Mouse (Mus musculus) adrenal gland, postnatal 25 days (tissue): ENCODE results near the gene Gpc6. TPM values are rescaled to one million over a fixed set of nuclear protein-coding genes. Genes with fewer than 3 reads are reported as not detected.

Source experiments
- DNase-seq: peaks from one replicate; pipeline ENCODE4 v3.0.0; 2021; ENCODE audit warnings: mixed read lengths
- total RNA-seq: library from RNA; stranded (reverse); gene quantifications from 2 replicates; pipeline ENCODE4 v1.2.3, GENCODE M21; 2021

Gene Gpc6
- total RNA-seq, 1 experiment from 2014 or later, result 12.1 TPM

DNA sequence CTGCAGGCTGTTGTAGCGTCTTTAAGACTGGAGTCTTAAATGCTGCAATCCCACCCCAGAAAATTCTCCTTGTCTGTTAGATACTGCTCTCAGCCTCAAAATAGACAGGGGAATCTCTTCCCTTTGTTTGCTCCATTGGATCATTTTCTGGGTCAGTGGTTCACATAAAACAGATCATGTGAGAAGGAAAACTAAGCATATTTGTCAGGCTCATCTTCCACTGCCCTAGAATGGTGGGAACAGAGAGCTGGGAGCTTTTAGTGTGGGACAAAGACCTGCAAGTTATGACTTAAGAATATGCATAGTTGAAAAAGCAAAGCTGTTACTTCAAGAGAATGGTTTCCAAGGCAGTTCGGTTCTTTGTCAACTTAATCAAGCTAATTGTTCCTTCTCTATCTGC is 136.4 kb downstream of the Gpc6 start:
- DNase-seq, result no peak

DNA sequence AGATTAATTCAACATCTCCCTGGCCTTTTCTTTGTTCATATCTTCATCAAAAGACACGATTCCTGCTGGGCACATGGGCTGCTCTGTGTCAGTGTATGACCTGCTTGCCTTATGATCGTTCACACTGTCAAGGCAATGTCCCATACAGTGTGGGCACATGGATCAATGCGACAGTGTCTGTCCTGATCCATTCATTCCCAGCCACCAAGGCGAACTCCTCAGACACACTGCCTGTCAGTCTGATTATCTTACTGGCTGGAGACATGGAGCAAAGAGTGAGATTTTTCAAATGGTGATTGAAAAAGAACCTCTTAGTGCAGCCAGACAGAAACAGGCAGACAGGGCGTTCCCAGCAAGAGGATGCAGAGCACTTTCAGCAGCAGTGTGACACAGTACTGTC is 143.1 kb downstream of the Gpc6 start:
- DNase-seq, result no peak

DNA sequence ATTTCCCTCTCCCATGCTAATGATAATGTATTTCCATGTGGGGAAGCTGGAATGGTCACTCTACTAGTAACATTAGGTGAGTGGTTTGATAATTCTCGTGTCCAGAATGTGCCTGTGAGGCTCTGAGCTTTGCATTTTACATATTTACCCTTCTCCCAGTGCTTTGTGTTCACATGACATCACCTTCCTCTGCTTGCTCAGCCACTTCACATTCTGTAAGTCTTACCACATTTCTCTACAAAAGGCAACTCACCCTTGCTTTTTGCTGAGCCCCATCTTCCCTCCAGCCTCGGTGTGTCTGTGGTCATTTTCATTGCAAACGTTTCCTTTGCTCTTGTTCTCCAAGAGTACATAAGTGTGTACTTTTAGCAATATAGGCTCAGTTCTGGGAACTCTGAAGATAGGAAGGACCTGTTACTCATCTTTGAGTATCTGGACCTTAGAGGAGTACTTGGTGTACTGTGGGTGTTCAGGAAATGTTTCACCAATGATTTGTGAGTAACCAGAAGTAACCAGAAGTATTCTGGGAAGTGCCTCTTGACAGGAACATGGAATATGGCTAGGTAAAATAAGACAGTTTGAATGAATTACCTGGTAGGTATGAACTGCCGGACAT is 145.5 kb downstream of the Gpc6 start:
- no peak for DNase-seq

DNA sequence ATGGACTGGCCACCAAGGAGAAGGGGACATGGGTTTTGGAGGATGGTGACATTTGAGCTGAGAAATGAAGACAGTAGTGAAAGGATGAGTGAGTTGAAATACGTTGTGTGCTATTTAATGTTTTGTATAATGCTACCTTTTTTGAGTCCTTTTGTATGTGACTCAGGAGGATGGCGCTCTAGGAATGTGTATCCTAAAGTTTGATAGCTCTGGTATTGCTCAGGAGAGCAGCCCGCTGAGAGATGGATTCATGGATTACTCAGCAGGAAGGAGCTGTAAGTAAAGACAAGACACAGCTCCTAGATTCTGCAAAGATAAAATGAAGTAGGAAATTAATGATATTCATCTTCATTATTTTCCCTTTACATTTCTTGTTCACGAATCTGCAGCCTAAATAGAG is 168.5 kb downstream of the Gpc6 start:
- DNase-seq, result no peak

DNA sequence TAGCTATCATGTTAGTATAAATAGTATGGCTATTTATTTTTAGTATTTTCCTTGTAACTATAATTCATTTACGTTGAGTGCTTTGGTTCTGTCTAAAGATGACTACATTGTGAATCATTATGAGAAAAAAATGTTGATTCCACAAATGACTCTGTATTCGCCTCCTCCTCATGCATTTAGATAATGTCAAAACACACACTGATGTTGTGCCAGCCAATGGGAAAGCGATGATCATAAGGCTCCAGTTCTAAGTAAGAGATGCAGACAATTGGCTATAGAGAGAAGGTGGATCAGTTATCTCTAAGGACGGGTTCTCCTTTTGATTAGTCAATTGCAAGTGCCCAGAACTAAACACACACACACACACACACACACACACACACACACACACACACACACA is 181.8 kb downstream of the Gpc6 start:
- DNase-seq, result no peak

DNA sequence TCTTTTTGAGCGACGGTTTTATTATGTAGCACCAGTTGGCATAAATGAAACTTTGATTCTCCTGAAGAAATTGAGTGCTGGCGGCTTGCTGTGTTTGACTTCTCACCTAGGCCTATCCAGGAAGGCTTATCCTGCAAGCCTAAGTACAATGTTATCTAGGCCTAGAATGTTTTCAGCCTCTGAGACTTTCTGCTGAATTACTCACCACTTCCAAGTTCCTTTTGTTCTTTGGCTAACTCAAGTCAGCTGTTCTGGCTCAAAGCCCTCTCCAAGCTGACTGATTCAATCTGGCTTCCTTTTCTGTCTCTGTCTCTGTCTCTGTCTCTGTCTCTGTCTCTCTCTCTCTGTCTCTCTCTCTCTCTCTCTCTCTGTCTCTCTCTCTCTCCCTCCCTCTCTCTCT is 188.0 kb downstream of the Gpc6 start:
- no peak for DNase-seq

DNA sequence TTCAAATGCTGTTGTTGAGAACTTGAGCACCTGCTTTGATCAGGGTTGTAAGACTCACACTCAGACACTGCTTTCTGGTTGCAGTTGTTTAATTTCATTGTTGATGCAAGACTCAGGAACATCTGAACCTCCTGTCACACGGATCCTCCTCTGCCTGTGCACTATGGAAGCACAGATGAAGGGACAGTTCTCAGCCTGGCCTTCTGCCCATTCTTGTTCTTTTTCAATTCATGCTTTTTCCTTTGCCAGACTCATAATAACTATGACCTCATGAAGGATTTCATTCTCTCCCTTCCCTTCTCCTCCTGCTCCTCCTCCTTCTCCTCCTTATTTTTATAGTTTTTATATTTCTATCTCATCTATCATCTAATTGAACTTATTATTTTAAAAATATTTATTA is 196.9 kb downstream of the Gpc6 start:
- DNase-seq, result no peak

DNA sequence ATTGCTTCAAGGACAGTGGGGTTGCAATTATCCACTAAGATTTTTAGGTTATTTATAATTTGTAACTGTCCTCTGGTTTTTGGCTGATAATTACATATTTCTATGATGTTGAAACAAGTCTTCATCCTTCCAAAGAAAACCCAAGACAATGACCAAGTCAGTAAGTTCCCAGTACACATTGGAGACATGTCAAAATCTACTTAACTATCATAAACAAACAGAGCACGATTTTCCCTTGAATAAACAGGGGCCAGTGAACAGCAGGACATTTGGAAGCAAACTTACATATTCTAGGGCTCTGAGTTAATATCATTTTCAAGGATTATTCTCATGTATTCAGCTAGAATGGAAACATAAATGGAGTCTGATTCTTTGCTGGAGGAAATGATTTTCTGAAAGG is 205.2 kb downstream of the Gpc6 start:
- no peak for DNase-seq

DNA sequence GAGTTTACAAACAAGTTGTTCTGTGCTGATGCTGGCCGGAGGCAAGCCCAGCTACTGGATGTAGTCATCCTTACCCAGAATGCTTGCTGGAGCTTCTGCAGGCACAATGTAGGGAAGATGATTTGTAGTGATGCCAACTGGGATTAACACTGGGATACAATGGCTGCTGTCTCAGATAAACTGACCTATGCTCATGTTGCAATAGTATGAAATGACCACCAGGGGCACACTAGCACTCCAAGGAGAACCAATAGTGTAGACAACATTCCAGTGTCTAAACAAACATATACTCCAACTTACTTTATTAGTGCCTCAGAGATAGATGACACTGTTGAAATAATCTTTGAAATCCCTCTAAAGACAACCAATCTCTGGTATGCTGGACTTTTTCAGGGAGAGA is 206.2 kb downstream of the Gpc6 start:
- no peak for DNase-seq

DNA sequence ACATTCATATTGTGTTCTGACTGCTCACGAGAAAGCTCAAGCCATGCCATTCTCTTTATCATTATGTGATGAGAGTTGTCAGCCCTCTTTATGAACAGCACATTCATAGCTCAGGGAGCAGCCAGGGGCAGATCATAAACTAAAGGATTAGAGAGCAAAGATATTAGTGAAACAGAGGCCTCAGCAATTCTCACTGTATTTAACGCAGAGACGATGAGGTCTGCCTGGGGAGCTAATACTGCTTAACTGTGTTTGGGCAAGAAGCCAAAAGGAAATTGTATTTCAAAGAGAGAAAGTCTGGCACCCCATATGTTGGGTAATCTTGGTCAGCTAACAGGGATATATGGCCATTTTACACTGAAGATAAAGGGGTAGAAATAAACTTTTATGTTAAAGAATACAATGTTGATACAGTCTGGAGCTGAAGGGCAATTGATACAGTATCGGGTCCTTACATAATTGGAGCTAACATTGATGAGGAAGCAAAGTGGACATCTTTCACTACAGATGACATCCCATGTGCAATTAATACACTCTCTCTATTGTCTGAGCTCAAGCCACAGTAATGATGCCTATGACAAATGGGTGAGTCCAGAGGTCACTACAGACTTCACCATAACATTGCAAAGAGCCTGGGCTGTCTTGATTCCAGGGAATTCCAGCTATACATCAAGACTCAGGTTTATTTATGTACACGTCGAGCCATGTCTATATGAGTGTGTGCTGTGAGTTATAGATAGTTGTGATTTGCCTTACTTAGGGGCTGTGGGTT is 216.1 kb downstream of the Gpc6 start:
- DNase-seq, result no peak

DNA sequence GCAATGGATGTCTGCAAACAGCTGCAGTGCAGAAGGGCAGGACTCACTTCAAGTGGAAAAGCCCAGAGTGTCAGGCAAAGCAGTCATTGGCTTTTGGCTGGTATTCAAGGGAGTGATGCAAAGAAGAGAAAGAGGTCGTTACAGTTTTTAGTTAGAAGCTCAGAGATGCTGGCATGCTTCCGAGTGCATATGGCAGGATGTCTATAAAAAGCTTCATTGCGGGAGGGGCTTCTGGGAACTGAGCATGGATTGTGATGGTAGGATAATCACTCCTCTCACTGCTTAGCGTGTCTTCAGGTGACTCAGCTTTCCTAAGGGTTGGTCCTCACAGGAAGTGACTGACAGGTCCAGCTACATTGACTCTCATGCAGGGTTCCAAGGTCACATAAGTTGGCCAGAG is 221.0 kb downstream of the Gpc6 start:
- DNase-seq, result no peak

DNA sequence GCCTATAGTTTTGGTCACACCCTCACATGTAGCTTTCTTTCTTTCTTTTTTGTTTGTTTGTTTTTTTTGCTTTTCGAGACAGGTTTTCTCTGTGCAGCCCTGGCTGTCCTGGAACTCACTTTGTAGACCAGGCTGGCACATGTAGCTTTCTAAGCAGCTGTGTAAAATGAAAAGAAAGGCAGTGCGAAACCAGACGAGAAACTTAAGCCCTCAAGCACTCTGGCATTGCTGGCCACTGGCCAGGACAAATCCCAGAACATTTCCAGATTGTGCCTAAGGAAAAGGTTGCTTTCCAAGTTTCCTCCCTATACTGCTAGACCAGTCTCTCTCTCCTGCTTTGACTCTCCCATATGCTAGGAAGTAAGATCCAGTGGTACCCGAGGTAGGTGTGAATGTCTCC is 221.6 kb downstream of the Gpc6 start:
- no peak for DNase-seq

DNA sequence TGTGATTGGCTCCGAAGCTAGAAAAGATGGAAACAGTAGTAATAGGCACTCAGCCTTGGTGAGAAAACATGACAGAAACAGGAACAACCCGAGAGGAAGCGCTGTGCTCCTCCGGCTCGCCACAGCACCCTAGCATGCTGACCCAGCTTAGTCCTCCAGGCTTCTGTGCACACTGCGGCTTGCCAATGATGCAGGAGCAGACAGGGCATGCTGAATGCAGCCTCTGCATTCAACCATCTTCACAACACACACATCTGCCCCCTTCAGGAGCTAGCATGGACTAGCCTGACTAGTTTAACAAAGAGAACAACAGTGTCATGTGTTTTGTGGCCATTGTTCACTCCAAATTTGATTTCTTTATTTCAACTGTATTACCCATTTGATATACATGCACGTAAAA is 226.5 kb downstream of the Gpc6 start:
- no peak for DNase-seq

DNA sequence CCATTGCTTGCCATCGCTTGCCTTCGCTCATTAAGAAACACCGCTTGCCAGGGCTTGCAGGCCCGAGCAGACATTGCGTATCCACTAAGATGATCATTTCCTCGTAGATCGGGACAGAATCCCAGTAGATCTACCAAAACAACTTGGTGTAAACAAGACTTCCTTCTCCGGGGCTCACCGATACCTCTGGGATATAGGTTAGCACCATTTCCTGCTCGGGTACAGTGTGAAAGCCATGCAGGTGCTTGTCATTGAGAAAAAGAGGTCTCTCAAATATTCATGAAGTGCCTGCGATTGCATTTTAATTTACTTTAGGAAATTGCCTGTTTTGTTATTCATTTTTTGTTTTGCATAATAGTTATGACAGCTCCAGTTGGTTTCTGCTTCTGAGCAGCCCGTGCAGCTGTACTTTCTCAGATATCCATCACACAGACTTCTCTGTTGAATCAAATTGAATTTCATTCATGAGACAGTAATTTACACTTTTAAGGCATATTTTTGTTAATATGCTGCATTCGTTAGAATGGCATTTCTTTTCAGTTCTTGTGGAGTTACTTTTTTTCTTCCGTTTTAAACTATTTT is 230.9 kb downstream of the Gpc6 start:
- DNase-seq, result no peak

DNA sequence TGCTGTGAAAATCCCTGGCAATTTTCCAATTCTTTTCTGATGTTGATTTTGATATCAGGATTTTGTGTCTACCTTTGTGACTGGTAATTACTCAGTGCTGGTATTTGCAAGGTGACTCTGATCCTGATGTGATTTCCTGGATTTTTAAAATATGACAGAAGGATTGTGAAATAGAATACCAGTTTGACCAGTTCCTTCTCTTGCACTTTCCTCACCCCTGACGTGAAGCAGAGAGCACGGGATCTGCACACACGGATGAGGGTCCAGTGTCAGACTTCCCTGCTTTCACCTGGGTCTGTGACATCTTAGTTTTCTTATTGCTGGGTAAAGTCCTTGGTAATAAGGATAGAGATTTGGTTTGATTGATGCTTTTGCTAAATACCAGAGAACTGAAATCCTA is 232.3 kb downstream of the Gpc6 start:
- no peak for DNase-seq

DNA sequence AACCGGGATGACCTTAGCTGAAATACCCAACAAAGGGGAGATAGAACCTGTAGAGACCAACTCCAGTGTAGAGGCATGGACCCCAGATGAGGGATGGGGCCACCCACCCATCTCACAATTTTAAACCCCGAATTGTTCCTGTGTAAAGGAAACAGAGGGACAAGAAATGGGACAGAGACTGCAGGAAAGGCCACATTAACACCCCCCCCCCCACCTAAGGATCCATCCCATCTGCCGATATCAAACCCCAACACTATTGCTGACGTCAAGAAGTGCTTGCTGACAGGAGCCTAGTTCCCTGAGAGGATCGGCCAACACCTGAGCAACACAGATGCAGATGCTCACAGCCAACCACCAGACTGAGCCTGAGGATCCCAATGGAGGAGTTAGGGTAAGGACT is 241.2 kb downstream of the Gpc6 start:
- DNase-seq, result no peak

DNA sequence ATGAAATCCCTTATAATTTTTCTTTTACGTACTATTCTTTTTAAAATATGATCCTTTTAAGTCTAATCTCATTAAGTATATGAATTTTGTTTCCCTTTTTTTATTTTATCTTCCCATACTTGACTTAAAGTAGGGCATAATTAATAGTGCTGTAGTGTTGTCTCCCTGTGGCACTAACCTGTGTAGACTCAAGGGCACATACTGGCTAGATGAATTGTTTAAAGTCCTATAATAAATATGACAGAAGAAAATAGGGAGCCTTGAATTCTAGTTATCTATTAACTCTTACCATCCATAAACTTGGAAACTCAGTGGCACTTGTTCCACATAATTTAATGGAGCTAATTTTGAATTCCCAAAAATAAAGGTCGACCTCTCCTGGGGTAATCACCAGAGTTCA is 268.2 kb downstream of the Gpc6 start:
- no peak for DNase-seq

DNA sequence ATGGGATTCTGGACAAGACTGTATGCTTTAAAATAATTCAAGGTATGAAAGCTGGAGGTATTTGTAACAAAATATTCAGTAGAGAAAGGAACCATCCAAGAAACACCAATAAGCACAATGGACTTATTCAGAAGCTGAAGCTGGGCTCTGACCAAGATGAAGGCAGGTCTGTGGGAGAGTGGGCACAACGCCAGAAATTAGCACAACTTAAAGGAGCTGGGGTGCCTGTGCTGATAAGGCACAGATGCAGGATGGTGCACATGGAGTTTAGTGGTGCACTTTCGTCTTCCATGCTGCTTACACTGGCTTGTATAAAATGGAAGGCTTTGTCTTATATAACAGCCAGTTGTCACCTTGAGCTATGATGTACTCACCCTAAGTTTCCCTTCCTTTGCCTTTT is 276.9 kb downstream of the Gpc6 start:
- DNase-seq, result no peak

DNA sequence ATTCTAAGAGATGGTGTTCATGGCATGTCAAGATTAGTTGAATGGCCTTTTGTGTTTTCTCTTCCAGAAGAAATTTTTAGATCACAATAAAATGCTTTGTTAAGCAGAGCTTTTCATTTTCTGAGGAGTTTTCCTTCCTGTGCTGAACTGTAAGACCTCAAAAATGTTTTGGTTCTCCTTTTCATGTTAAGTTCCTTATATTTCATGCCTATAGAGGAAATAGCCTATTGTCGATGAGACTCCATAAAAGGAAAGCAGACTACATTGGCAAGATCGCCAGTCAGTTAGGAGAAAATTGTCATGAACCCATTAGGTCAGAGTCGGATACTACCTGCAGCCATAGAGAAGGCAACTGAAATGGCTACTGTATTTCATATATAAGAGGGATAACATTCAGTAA is 278.8 kb downstream of the Gpc6 start:
- no peak for DNase-seq

DNA sequence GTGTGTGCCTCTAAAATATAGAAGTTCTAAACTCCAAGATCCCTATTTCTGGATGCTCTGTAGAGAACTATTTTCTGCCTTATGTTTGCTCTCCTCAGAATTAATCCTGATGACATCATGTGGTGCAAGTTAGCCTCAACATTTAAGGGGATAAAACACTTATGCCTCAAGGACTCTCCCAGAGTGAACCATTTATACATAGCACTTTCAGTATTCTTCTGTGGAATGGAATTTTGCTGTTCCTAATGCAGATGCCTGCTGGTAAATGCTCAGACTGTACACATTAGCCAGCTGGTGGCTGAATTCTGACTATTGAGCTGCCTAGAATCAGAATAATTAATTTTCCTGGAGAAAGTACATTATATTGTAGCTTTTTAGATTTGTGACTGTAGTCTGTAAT is 289.3 kb downstream of the Gpc6 start:
- no peak for DNase-seq

DNA sequence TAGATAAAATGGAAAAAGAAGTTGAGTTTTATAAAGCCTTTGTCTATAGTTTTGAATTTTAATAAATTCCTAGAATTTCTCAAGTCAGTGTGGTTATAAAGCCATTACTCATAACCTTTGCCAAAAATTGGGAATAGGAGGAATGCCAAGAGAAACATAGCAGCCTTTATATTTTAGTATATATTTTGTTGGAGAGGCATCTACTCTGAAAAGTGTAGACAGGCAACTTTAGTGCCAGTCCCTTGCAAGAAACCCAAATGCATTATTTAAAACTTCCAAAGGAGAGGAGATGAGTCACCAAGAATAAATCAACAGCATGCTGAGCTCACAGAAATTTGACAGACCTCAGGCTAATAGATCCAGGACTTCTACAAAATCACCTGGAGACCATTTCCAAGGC is 301.8 kb downstream of the Gpc6 start:
- DNase-seq, result no peak

DNA sequence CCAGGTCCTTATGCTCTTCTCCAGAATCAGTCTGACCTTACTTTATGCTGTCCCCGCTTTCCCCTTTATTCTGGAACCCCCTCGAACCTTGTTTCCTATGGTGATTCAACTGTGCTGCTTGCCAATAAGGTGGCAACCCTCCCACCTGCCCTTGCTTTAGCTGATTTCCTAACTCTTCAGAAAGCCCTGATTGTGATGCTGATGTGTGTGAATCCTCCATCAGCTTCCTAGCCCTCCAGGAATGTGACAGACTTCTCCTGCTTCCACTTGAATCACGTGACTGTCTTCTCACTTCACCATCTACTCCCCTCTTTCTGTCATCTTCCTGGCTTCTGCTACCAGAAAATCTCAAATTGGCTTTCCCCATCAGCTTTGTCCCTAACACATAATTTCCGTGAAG is 305.4 kb downstream of the Gpc6 start:
- DNase-seq, result no peak

DNA sequence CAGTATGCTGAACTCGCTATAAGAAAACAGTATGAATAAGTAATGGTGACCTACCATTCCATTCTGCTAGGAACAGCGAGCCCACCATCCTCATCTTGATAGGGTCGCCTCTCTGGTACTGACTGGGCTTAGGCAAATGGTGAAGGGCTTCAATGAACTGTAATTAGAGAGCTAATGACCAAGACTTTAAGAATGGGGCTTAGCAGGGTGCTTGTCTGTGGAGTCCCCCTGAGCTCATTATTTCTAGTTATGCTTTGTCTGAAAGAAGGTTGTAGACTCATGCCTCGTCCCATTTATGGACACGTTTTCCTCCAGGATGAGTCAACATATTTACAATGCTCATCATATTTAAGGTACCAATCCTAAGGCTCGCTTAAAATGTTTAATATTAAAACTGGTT is 313.1 kb downstream of the Gpc6 start:
- DNase-seq, result no peak
